25 mouse cellular contexts compared by ENCODE assay signal in genomic region chr10:54202362-54202761, GRCm38 (mm10).
"Had no signal": no experiment of that assay in that cellular context is flagged by ENCODE, and none has a peak within 500 bp of the region (broad histone marks: within the 10 kb centered on the region; RNA-seq: fewer than 3 reads in every experiment).

No protein-coding gene starts in this region.

- H3K9me3 ChIP-seq: heart, embryonic 10.5 days; heart, embryonic 12.5 days; hindbrain, embryonic 13.5 days; hindbrain, embryonic 15.5 days; kidney, embryonic 15.5 days; limb, embryonic 13.5 days; limb, embryonic 15.5 days; liver, embryonic 12.5 days had no signal

- H3K27ac ChIP-seq: gastrocnemius, adult 2 months; heart, embryonic 10.5 days; hindbrain, embryonic 13.5 days; hindbrain, embryonic 15.5 days; hindbrain, postnatal 0 days; kidney, embryonic 15.5 days; kidney, postnatal 0 days; limb, embryonic 13.5 days; limb, embryonic 15.5 days; liver, embryonic 12.5 days had no signal

- H3K36me3 ChIP-seq: heart, embryonic 10.5 days; heart, embryonic 12.5 days; hindbrain, embryonic 13.5 days; hindbrain, embryonic 15.5 days; kidney, embryonic 15.5 days; limb, embryonic 13.5 days; limb, embryonic 15.5 days; liver, embryonic 12.5 days had no signal

- H3K9ac ChIP-seq: heart, embryonic 12.5 days; hindbrain, embryonic 13.5 days; hindbrain, embryonic 15.5 days; kidney, embryonic 15.5 days; limb, embryonic 13.5 days; limb, embryonic 15.5 days; liver, embryonic 12.5 days had no signal

- H3K27me3 ChIP-seq: heart, embryonic 12.5 days; hindbrain, embryonic 13.5 days; hindbrain, embryonic 15.5 days; kidney, embryonic 15.5 days; limb, embryonic 13.5 days; limb, embryonic 15.5 days; liver, embryonic 12.5 days had no signal

- H3K4me1 ChIP-seq: heart, embryonic 10.5 days; heart, embryonic 12.5 days; hindbrain, embryonic 13.5 days; hindbrain, embryonic 15.5 days; kidney, embryonic 15.5 days; limb, embryonic 13.5 days; limb, embryonic 15.5 days; liver, embryonic 12.5 days had no signal

- ATAC-seq: hindbrain, postnatal 0 days; intestine, embryonic 16.5 days; liver, embryonic 12.5 days had no signal

- DNase-seq: gastrocnemius, adult 2 months; gastrocnemius, postnatal 10 days; gastrocnemius, postnatal 25 days; heart, adult 18-20 months; heart, postnatal 10 days; heart, postnatal 4 days; kidney, adult 11 months; kidney, adult 2 months; kidney, adult 9 months; kidney, postnatal 14 days; kidney, postnatal 36 days; layer of hippocampus, adult 9-11 months; layer of hippocampus, postnatal 36 days; left cerebral cortex, postnatal 4 days had no signal

- H3K4me2 ChIP-seq: heart, embryonic 12.5 days; hindbrain, embryonic 13.5 days; hindbrain, embryonic 15.5 days; kidney, embryonic 15.5 days; limb, embryonic 13.5 days; limb, embryonic 15.5 days; liver, embryonic 12.5 days had no signal

- H3K4me3 ChIP-seq: gastrocnemius, adult 2 months; heart, embryonic 10.5 days; heart, embryonic 12.5 days; hindbrain, embryonic 13.5 days; hindbrain, embryonic 15.5 days; kidney, embryonic 15.5 days; limb, embryonic 13.5 days; limb, embryonic 15.5 days; liver, embryonic 12.5 days had no signal
